Mouse (Mus musculus): ENCODE measurements at regions not wholly inside any gene's neighbourhood (a gene's known extent, or its start where the extent isn't known, plus 50 kb on each side); places are given as distances from the start of the nearest gene placed in this dataset.
A peak's percentile ranks its signal among the peaks of the same experiment; 100 is the strongest.
"Not testable (repeated sequence)": the region's sequence is repeated elsewhere in the genome, so short reads cannot be mapped to it uniquely, and the experiment has no call there.

DNA sequence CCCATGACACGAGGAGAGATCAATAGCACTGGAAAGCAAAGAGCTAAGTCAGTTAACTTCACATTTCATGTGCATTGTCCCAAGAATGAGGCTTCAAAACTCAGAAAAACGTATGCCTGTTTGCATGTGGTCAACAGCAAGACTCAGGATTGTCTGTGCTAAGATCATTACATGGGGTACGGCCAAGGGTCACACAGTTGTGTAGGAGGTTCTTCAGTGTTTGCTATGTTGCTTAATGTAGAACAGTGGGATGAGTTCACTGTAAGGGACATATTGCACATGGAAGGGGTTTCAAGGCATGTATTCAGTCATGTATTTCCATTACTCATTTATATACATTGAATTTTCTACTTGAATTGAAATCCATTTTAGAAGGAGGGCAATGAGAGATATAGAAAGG, 248.6 kb upstream of the Pbx1 start:
- no peak for DNase-seq

- DNase-seq = no peak
These were observed 244.6 kb upstream of the Pbx1 start for GRCm38 (mm10) chr1:168676418-168677413.

DNA sequence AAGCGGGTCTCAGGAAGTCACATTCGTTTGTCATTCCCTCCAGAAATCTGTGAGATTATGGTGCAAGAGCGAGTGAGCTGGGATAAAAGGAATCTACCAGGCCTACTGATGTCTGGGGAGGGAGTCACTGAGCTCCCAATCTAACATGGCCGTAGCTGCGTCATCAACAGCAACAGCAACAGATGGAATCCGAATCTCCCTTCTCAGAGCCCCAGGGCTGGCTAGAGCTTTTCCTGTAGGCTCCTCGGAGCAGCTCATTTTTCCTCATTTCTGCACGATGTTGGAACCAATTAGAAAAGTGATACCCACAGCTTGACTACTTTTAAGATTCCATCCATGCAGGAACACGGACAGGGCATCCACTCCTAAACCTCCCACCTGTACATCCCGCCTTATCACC, 243.7 kb upstream of the Pbx1 start:
- DNase-seq = no peak

- DNase-seq = no peak
These were observed 230.8 kb upstream of the Pbx1 start for GRCm38 (mm10) chr1:168662755-168663284.

GRCm38 (mm10) chr1:168660956-168661355, 228.9 kb upstream of the Pbx1 start:
- DNase-seq = no peak

DNA sequence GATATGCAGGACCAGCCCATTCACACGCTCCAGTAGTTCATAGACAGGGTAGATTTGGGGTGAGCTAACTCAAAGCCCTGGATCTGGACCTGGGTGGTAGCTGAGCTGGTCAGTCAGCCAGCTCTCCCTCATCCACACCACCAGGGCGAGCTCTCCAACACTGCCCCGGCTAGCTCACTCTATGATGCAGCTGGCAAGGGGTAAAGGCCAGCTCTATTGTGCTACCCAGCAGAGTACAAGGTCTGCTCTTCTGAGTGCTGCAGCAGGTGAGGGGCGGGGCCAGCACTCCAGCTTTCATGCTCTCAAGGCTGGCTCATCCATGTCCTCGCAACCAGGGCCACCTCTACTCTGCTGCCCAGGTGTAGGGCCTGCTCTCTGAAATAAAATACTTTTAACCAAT, 227.5 kb upstream of the Pbx1 start:
- no peak for DNase-seq

GRCm38 (mm10) chr1:168632837-168633236, 200.8 kb upstream of the Pbx1 start:
- DNase-seq = no peak

DNA sequence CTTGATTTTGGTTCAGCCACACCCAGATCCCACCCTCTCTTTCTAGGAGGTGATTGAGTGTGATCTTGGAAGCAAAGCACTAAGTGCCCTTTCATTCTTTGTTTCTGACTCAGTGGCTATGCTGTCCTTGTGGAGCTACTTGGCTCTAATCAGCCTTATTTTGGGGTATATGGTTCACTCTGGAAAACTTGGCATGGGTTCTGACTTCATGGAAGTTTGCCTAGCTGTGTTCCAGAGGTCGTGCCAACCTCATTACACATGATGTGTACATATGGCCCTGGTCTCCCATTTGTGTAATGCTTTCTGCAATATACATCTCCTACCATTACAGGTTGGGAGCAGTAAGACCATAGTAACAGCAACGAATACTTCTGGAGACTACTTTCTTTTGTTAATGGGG, 199.9 kb upstream of the Pbx1 start:
- DNase-seq = peak; percentile 4

DNA sequence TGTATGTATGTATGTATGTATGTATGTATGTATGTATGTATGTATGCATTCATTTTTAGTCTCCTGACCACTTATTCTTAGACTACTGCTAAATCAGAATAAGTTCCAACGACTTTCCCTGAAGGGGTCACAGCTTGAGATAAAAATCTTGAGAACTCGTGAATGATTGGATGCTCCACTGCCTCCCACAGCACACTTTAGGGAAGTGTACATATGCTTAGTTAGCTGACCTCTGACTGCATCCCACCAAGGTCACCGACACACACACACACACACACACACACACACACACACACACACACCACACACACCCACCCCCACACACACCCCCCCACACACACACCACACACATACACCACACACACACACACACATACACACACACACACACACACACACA, 169.9 kb upstream of the Pbx1 start:
- DNase-seq = not testable (repeated sequence)

GRCm38 (mm10) chr1:168600461-168601160, 168.5 kb upstream of the Pbx1 start:
- DNase-seq = no peak

DNA sequence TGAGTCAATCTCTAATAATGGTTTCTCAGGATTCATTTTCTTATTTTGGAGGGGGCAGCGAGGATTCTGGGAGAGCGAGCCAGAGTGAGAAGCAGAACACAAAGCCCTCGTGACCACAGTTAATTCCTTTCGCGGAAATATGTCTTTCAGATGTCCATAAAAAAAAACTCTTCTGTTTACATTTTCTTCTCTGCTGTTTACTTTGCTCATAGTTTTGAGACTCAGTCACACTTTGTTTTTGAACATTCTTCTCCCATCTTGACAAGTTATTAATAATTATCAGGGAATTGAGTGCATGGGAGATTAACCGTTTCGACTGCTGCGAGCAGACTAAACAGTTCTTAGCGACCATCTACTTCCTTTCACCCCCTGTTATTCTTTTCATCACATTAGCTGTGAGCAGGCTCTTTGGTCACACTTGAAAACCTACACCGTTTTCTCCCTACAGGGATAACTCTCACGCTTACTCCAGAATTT, 166.2 kb upstream of the Pbx1 start:
- DNase-seq = no peak

GRCm38 (mm10) chr1:168597495-168597894, 165.4 kb upstream of the Pbx1 start:
- DNase-seq = no peak

- peak; percentile 36 for DNase-seq
These were observed 152.1 kb upstream of the Pbx1 start for GRCm38 (mm10) chr1:168584137-168584536.

- no peak for DNase-seq
These were observed 150.4 kb upstream of the Pbx1 start for GRCm38 (mm10) chr1:168582434-168582833.

DNA sequence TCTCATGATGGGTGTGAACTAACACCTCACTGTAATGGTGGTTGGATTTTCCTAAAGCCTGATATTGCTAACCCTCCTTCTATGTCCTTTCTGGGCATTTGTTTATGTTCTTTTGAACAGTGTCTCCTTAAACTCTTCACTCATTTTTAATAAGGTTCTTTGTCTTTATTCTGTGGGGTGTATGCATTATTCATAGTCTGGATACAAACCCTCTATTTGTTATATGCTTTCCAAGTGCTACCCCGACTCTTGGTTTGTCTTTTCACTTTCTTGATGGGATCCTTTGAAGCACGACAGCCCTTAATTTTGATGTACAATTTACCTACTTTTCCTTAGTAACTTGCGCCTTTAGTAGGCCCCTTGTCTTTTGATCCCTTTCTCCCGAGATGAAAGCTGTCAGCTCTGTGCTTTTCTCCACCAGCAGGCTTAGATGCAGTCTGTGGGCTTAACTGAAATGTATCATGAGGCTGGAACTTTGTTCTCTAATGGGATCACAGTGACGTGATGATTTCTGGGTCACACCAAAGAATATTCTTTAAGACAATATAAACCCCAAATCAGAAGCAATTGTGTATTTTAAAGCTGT, 138.0 kb upstream of the Pbx1 start:
- no peak for DNase-seq

DNA sequence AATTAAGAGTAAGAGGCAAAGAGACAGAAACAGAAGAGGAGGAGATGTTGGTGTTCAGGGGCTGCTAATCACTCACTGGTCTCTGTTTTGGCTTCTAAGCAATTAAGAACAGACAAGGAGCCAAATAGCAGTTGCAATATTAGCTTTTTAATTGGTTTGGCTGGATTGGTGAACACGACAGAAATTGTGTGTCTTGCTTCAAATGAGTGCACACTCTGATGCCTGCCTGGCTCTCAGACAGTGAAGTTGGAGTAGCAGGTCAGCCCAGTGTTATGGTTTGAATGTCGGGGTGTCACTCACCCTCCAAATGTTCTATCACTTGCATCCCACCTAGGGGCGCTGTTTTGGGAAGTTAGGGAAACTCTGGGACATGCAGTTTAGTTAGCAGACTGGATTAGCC, 120.3 kb upstream of the Pbx1 start:
- no peak for DNase-seq

DNA sequence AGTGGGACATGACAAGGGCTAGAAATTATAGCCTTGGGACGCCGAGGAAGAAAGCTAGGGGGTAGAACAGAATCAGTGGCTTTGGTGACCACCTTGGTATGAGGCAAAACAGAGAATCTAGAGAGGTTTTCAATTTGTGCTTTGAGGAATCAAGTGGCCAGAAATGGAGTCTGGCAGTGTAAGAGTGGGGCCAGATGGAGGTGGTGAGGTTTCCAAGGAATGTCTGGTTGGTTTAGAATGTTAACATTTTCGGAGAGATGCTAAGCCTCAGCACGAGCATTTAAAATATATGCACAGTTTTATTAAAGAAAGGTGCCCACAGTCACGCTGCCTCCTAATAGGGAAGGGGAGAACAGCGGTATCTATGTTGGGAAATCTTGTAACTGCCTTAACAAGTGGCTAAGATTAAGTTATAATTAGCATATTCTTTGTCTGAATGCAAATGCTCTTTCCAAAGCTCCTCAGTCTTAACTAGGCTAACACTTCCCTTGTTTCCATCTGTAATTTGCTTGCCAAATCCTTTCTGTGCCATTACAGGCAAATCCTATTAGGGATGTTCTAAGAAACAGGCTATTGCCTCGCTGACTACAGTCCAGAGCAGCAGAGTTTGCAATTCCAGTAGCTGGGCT, 117.9 kb upstream of the Pbx1 start:
- no peak for DNase-seq

DNA sequence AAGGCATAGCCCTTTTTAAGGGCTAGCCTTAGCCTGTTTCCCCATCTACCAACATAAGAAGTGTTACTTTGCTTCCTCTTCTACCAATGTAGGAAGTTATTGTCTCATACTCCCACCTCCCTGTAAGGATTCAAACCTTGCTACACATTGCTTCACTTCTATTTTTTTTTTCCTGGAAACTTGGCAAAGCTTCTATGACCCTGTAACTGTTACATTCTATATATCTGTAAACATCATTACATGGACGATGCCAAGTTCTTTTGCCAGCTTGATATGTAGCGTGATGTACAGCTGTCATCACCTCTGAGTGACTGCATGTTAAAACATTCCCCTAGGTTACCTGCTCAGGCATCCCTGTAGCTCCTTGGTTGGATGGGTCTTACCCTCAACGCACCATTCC, 114.1 kb upstream of the Pbx1 start:
- no peak for DNase-seq

- no peak for DNase-seq
These were observed 113.2 kb upstream of the Pbx1 start for GRCm38 (mm10) chr1:168545072-168545780.

DNA sequence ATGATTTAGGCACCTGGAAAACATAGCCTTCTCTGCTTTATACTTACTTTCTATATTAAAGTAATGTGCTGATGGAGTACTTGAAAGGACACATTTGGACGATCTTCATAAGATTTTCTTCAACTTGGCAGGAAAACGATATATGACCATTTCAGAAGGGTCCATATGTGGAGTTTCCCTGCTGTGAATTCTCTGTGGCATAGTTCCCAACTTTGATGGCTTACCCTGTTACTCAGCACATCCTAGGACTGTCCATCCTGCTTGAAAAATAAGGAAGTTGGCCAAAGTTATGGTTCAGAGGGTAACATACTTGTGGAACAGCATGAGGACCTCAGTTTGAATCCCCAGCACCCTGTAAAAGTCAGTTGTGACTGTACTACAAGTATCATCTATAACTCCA, 109.2 kb upstream of the Pbx1 start:
- DNase-seq = no peak

GRCm38 (mm10) chr1:168518087-168518486, 86.0 kb upstream of the Pbx1 start:
- DNase-seq = peak; percentile 12

- peak; percentile 15 for DNase-seq
These were observed 74.3 kb upstream of the Pbx1 start for GRCm38 (mm10) chr1:168506326-168506725.
